Mouse (Mus musculus) embryonic facial prominence, embryonic 10.5 days (tissue): ENCODE results near the gene Atxn2. TPM values are rescaled to one million over a fixed set of nuclear protein-coding genes. Genes with fewer than 3 reads are reported as not detected.
"Not testable (repeated sequence)": the region's sequence is repeated elsewhere in the genome, so short reads cannot be mapped to it uniquely, and the experiment has no call there.

Experiments used
- DNase-seq: peaks from one replicate; pipeline ENCODE4 v3.0.0-alpha.2; 2017; ENCODE audit warnings: low spot score
- H3K27ac ChIP-seq: fragments of 300-500 bp; sonication (generic); replicated peaks from 2 replicates; pipeline ENCODE4 v1.5.1; 2016; ENCODE audit warnings: mild to moderate bottlenecking
- H3K27me3 ChIP-seq: fragments of 300-500 bp; sonication (generic); replicated peaks from 2 replicates; pipeline ENCODE4 v1.6.1; 2016; ENCODE audit warnings: low read depth, mild to moderate bottlenecking; ENCODE audit not compliant: poor library complexity, severe bottlenecking
- H3K36me3 ChIP-seq: fragments of 300-500 bp; sonication (generic); replicated peaks from 2 replicates; pipeline ENCODE4 v1.6.1; 2016; ENCODE audit warnings: mild to moderate bottlenecking, moderate library complexity
- H3K4me1 ChIP-seq: fragments of 300-500 bp; sonication (generic); 2 replicates; pipeline ENCODE4 v1.6.1; 2016
- H3K4me3 ChIP-seq: fragments of 300-500 bp; sonication (generic); 2 replicates; pipeline ENCODE4 v1.5.1; 2016; ENCODE audit warnings: mild to moderate bottlenecking, moderate library complexity
- H3K9me3 ChIP-seq: fragments of 300-500 bp; sonication (generic); 2 replicates; pipeline ENCODE4 v1.6.1; 2016; ENCODE audit warnings: mild to moderate bottlenecking
- WGBS: fragments of 180-500 bp; shearing (Covaris S2); methylation state at CpG from one replicate; pipeline ENCODE4 v1.1.7; 2016; 5-methylcytosine and 5-hydroxymethylcytosine counted together
- polyA plus RNA-seq: library from polyadenylated mRNA; unstranded; fragments of >200 nt; fragmentation: Nextera tagmentation; extraction: Ambion mirVana; gene quantifications from 2 replicates; pipeline ENCODE4 v1.2.1, GENCODE M21; 2016

Gene Atxn2
- polyA plus RNA-seq, 1 experiment from 2014 or later: 44.9 TPM

GRCm38 (mm10) chr5:121691436-121691835 is 19.7 kb upstream of the Atxn2 start:
- not testable (repeated sequence) for H3K27ac ChIP-seq, H3K4me1 ChIP-seq, H3K4me3 ChIP-seq, H3K9me3 ChIP-seq, H3K27me3 ChIP-seq, DNase-seq
- H3K36me3 ChIP-seq: peaks cover 21% of the 10 kb centered on the region
- WGBS: 91% methylated on average over 7 of the region's 7 CpGs

GRCm38 (mm10) chr5:121692897-121693296 is 18.2 kb upstream of the Atxn2 start:
- no peak overlapping the region for H3K27ac ChIP-seq
- no peaks in the 10 kb centered on the region for H3K4me1 ChIP-seq
- H3K9me3 ChIP-seq: no peaks in the 10 kb centered on the region
- H3K36me3 ChIP-seq: peaks cover 6% of the 10 kb centered on the region
- 81% methylated on average over 4 of the region's 4 CpGs for WGBS
- H3K4me3 ChIP-seq: no peak overlapping the region
- no peak for DNase-seq
- H3K27me3 ChIP-seq: no peaks in the 10 kb centered on the region

GRCm38 (mm10) chr5:121696761-121697160 is 14.4 kb upstream of the Atxn2 start:
- Histone ChIP-seq H3K4me1 (peaks cover 13% of the 10 kb centered on the region), H3K27me3 (no peaks in the 10 kb centered on the region), H3K9me3 (no peaks in the 10 kb centered on the region), H3K27ac (no peak overlapping the region), H3K4me3 (no peak overlapping the region), H3K36me3 (no peaks in the 10 kb centered on the region)
- DNase-seq: no peak
- 46% methylated on average over 6 of the region's 6 CpGs for WGBS

GRCm38 (mm10) chr5:121699891-121700290 is 11.2 kb upstream of the Atxn2 start:
- no peak overlapping the region for H3K4me3 ChIP-seq
- WGBS: 49% methylated on average over 5 of the region's 5 CpGs
- H3K9me3 ChIP-seq: no peaks in the 10 kb centered on the region
- no peaks in the 10 kb centered on the region for H3K27me3 ChIP-seq
- no peak overlapping the region for H3K27ac ChIP-seq
- DNase-seq: no peak
- H3K36me3 ChIP-seq: no peaks in the 10 kb centered on the region
- H3K4me1 ChIP-seq: peaks cover 21% of the 10 kb centered on the region

- H3K9me3 ChIP-seq: no peaks in the 10 kb centered on the region
- DNase-seq: no peak
- peak overlapping the region; percentile 59 for H3K27ac ChIP-seq
- H3K4me3 ChIP-seq: no peak overlapping the region
- no peaks in the 10 kb centered on the region for H3K27me3 ChIP-seq
- peaks cover 27% of the 10 kb centered on the region for H3K4me1 ChIP-seq
- WGBS: 32% methylated on average over 11 of the region's 11 CpGs
- no peaks in the 10 kb centered on the region for H3K36me3 ChIP-seq
Measured at GRCm38 (mm10) chr5:121700496-121700895, 10.6 kb upstream of the Atxn2 start.

GRCm38 (mm10) chr5:121701111-121701769 is 9.9 kb upstream of the Atxn2 start:
- DNase-seq: no peak
- WGBS: 55% methylated on average over 8 of the region's 8 CpGs
- Histone ChIP-seq H3K4me3 (no peak overlapping the region), H3K27me3 (no peaks in the 10 kb centered on the region), H3K9me3 (no peaks in the 10 kb centered on the region), H3K36me3 (no peaks in the 10 kb centered on the region), H3K4me1 (peaks cover 27% of the 10 kb centered on the region), H3K27ac (no peak overlapping the region)

- no peak overlapping the region for H3K4me3 ChIP-seq
- no peaks in the 10 kb centered on the region for H3K27me3 ChIP-seq
- H3K36me3 ChIP-seq: no peaks in the 10 kb centered on the region
- DNase-seq: no peak
- WGBS: 78% methylated on average over 1 of the region's 1 CpGs
- no peaks in the 10 kb centered on the region for H3K9me3 ChIP-seq
- no peak overlapping the region for H3K27ac ChIP-seq
- H3K4me1 ChIP-seq: peaks cover 27% of the 10 kb centered on the region
Measured at GRCm38 (mm10) chr5:121703341-121703740, 7.8 kb upstream of the Atxn2 start.

GRCm38 (mm10) chr5:121704512-121705248 is 6.5 kb upstream of the Atxn2 start:
- 11% methylated on average over 20 of the region's 20 CpGs for WGBS
- peak overlapping the region; percentile 44 for H3K4me3 ChIP-seq
- H3K36me3 ChIP-seq: no peaks in the 10 kb centered on the region
- peak; percentile 41 for DNase-seq
- H3K27ac ChIP-seq: no peak overlapping the region
- no peaks in the 10 kb centered on the region for H3K27me3 ChIP-seq
- H3K4me1 ChIP-seq: peaks cover 27% of the 10 kb centered on the region
- no peaks in the 10 kb centered on the region for H3K9me3 ChIP-seq

GRCm38 (mm10) chr5:121710402-121710801 is 735 bp upstream of the Atxn2 start:
- Histone ChIP-seq H3K9me3 (no peaks in the 10 kb centered on the region), H3K4me1 (peaks cover 31% of the 10 kb centered on the region), H3K27ac (no peak overlapping the region), H3K36me3 (peaks cover 8% of the 10 kb centered on the region; the same call in 1 of the 2 replicates), H3K4me3 (peak overlapping the region; percentile 78), H3K27me3 (no peaks in the 10 kb centered on the region)
- WGBS: 32% methylated on average over 2 of the region's 2 CpGs
- no peak for DNase-seq

GRCm38 (mm10) chr5:121710851-121711173 is 325 bp upstream of the Atxn2 start:
- under 1% methylated on average over 12 of the region's 12 CpGs for WGBS
- H3K36me3 ChIP-seq: peaks cover 12% of the 10 kb centered on the region; the same call in 1 of the 2 replicates
- H3K9me3 ChIP-seq: no peaks in the 10 kb centered on the region
- peak overlapping the region; percentile 98 for H3K27ac ChIP-seq
- H3K27me3 ChIP-seq: no peaks in the 10 kb centered on the region
- H3K4me1 ChIP-seq: peaks cover 34% of the 10 kb centered on the region
- H3K4me3 ChIP-seq: peak overlapping the region; percentile 78
- no peak for DNase-seq

- Histone ChIP-seq H3K4me1 (peaks cover 42% of the 10 kb centered on the region), H3K36me3 (peaks cover 20% of the 10 kb centered on the region), H3K4me3 (peak overlapping the region; percentile 78), H3K27ac (peak overlapping the region; percentile 98), H3K27me3 (no peaks in the 10 kb centered on the region), H3K9me3 (no peaks in the 10 kb centered on the region)
- WGBS: under 1% methylated on average over 56 of the region's 57 CpGs
- DNase-seq: no peak
Measured at GRCm38 (mm10) chr5:121711928-121712231, 743 bp downstream of the Atxn2 start.

GRCm38 (mm10) chr5:121712232-121712933 is 1.2 kb downstream of the Atxn2 start:
- under 1% methylated on average over 66 of the region's 66 CpGs for WGBS
- Histone ChIP-seq H3K27me3 (no peaks in the 10 kb centered on the region), H3K4me3 (peak overlapping the region; percentile 78), H3K27ac (peak overlapping the region; percentile 98), H3K4me1 (peaks cover 42% of the 10 kb centered on the region), H3K9me3 (no peaks in the 10 kb centered on the region), H3K36me3 (peaks cover 25% of the 10 kb centered on the region)
- DNase-seq: peak; percentile 74
